Mouse (Mus musculus) cerebellum, postnatal 4 days (tissue): ENCODE results near the gene Pbxip1.

ENCODE experiments used
- DNase-seq, 2 experiments: peaks; one replicate each; pipeline ENCODE4 v3.0.0; 2022; ENCODE audit warnings: low spot score in 2 of 2, mixed read lengths in 1 of 2

The Pbxip1 gene

DNA sequence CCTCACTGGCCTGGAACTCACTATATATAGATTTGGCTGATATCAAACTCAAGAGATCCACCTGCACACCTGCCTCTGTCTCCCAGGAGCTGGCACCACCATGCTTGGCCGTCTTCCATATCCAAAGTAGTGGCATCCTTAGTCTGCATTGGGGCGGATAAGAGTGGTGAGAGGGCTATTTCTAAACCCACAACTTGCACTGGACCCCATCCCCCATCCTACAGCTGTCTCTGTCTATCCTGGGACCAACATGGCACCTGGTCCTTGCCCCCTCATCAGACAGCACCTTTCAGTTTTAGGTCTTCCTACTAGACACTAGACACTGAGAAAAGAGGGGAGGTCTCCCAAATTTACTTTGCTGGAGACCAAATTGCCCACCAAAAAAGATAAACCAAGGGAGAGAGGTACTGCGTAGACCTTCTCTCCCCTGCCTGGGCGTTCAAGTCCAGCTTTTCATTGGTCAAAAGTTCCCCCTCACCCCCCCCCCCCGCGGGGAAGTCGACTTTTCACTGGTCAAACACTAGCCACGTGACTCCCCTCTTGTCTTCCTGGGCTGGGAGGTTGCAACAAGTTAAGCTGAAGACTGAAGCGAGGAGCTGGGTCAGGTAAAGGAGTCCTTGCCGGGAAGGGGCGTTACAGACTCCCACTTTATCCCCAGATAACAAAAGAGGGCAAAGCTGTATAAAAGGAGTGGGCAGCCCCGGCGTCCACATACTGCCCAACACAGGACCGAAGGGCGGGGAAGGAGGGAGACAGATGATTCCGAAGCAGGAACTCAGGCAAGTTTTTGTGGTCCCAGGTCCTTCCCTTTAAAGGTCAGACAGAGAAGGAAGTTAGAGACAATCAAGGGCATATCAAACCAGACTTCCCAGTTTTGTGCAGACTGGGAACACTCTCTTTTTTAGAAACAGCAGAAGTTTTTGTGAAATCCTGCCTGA lies at the start of gene Pbxip1:
Gene Pbxip1, plus strand, starts transcription at position 531 of the 938 bp plus-strand sequence.
- no peak for DNase-seq

DNA sequence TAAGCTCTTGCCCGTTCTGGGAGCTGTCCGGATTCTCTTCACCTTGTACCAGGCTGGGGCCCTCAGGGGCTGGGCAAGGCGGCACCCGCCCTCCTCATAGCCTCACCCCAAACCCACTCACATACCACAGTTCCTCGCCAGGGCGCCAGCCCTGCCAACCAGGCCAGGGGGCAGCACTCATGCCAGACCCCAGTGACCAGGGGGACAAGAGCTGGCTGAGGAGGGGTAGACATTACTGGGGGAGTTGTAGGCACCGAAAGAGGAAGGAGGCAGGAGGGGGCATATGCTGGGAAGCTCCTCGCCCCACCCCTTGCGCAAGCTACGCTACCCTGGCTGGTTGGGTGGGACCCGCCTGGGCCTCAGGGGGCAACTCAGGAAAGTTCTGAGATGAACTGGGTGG lies 48.9 kb upstream of the Pbxip1 start:
- no peak for DNase-seq

GRCm38 (mm10) chr3:89388134-89388881 lies 48.2 kb upstream of the Pbxip1 start:
- no peak for DNase-seq

DNA sequence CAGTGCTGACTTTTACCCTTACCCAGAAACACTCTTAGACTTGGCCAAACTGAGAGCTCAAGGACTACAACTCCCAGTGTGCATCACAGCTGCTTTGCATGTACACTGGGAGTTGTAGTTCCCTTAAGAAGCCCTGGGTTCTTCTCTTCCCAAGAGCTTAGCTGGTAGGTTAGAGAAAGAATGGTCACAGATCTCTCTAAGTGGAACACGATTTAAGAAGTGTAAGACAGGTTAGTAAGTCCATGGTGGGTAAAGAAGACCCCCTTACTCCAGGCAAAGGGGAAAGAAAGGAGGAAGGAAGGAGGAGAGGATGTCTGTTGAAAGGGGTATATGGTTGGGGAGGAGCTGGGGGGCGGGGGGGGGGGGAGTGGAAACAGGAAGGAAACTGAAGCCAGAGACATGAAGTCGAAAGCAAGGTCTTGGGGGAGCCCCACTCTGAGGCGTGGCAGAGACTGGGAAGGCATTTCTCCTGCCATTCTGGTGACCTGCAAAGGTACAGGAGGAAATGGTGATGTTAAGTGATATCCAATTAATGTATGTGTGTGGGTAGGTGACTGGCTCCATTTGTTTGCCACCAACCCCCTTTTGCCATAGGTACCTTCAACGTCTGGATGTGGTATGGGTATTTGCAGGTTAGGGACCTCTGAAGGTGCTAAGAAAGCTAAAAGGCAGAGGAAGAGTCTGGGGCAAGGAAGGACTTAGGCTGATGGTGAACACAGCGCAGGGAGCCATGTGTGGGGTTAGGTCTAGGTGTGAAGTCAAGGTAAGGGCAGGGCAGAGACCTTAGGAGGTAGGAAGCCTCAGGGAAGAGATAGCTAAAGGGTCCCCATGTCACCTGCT lies 47.4 kb upstream of the Pbxip1 start:
- no peak for DNase-seq

- DNase-seq = no peak
Measured at GRCm38 (mm10) chr3:89390111-89390515, 46.4 kb upstream of the Pbxip1 start.

DNA sequence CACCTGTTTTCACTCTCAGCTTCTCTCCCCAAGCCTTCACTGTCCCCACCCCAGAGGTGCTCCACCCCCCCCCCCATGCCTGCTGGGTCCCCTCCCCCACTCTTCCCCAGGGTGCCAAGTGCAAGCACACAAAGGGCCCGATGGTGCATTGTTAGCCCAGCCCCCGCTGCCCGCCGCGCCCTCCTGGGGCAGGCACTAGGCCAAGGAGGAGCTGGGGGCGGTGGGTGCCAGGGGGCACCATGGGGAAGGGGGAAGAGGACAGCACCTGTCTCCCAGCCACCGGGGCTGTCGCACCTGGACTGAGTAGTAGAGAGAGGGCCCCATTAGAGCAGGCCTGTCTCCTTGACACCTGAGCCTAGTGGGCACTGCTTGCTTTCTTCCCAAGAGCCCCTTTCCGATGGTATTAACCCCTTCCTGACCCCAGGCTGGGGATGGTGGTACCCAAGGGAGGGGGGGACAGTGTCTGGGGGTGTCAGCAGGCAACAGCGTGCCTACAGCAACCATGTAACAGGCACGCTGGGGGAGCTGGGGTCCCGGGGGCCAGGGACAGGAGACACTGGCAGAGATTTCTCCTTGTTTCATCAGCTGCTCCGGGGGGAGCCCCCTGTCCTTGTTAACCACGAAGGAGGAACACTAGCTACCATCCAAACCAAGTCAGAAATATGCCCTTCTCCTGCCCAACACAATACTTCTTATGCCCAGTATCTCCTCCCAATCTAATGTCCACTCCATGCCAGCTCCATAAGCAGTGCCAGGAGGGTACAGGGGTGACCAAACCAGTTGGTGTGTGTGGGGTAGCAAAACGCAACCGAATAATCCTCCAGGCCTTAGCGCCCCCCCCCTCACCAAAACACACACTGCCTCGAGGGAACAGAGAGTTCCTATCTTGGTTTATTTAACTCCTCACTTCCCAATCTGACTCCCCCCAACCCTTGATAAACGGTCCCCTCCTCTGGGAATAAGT lies 45.5 kb upstream of the Pbxip1 start:
- no peak for DNase-seq

DNA sequence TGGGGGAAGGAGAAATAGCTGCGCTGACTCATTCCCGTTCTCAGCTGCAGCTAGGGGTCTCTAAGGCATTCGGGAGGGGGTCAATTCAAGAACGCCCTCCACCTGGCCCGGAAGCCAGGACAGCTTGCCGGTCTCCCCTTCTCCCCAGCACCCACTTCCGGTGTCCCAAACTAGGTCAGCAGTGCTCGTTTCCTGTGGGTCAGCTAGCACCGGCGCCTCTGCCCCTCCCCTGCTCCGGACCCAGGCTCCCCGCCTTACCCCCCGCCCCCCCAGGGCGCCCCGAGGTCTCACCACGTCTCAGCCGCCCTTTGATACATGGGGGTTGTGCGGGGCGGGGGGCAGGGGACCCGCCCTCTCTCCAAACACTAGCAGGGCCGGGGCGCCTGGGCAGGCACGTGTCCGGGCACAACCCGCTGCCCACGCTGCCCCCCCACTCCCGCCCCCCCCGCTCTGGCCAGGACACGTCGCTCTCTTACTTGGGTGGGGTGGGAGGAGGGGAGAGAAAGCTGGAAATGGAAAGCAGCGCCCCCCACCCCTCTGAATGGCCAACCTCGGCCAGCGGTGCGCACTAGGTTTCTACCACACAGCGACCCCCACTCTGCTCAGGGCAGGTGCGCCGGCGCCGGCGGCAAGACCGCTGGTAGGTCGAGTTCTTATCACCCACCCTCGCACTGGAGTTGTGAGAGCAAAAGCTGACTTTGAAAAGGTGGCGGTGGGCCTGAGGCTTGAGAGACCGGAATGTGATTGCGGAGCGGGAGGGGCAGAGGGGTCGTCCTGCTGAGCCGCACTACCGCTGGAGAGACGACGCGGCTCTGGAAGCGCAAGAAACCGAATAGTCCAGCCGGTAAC lies 44.6 kb upstream of the Pbxip1 start:
- DNase-seq = no peak

DNA sequence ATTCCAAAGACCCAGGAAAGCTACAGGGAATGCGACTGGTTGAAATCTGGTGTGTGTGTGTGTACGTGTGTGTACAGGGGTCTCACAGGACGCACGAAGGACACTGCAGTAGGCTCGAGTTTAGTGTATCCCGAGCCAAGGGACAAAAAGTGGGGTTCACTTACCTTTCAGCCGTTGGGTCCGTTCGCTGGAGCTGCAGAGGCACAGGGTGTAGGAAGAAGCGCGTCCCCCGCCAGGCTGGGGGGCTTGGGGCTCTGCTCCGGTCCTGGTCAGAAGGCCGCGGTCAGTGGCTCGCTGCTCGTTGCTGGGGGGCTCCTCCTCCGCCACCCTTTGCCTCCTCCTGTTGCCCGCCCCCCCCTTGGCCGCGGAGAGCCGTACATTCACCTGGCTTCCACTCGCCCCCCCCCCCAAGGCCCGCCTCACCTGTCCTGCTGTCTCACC lies 43.6 kb upstream of the Pbxip1 start:
- no peak for DNase-seq

DNA sequence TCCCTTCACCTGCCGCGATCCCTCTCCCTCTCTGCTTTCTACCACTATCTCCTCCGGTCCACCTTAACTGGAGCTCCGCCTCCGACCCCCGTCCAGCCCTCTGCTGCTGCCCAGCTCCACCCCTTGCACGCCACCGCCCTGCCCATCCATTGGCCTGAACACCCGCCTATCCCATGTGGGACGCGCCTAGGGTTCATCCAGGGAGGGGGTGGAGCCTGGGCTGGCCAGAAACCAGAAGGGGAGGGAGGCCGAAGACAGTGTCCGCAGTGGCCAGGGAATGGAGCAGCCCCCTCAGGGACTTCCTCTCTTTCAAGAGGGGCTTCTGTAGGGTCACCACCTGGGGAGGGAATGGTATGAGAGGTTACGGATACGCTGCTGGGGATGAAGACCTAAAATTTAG lies 42.9 kb upstream of the Pbxip1 start:
- peak; percentile 92 to 96 for DNase-seq

- DNase-seq = peak in 1 of 2 experiments; percentile 69
Measured at GRCm38 (mm10) chr3:89394006-89394893, 42.3 kb upstream of the Pbxip1 start, which contains the start of gene Zbtb7b. Gene Zbtb7b (minus strand): TSS chr3:89394776.

- peak in 1 of 2 experiments; percentile 80 for DNase-seq
Measured at GRCm38 (mm10) chr3:89394894-89395256, 41.6 kb upstream of the Pbxip1 start.

DNA sequence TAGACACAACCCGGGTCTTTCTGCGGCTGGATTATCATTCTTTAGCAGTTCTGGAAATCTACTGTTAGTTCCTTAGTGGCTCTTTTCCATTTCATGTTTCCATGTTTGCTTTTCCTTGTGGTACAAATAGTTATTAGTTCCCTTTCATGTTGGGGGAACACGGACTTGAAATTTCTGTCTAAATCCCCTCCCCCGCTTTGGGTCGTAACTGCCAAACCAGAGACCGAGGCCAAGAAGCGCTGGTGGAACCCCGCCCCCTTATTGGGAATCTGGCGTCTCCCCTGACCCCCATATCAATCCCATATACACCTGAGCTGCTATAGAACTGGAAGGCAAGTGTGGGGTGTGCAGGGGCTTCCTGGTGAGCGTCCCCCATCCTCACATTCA lies 41.1 kb upstream of the Pbxip1 start:
- DNase-seq = no peak

DNA sequence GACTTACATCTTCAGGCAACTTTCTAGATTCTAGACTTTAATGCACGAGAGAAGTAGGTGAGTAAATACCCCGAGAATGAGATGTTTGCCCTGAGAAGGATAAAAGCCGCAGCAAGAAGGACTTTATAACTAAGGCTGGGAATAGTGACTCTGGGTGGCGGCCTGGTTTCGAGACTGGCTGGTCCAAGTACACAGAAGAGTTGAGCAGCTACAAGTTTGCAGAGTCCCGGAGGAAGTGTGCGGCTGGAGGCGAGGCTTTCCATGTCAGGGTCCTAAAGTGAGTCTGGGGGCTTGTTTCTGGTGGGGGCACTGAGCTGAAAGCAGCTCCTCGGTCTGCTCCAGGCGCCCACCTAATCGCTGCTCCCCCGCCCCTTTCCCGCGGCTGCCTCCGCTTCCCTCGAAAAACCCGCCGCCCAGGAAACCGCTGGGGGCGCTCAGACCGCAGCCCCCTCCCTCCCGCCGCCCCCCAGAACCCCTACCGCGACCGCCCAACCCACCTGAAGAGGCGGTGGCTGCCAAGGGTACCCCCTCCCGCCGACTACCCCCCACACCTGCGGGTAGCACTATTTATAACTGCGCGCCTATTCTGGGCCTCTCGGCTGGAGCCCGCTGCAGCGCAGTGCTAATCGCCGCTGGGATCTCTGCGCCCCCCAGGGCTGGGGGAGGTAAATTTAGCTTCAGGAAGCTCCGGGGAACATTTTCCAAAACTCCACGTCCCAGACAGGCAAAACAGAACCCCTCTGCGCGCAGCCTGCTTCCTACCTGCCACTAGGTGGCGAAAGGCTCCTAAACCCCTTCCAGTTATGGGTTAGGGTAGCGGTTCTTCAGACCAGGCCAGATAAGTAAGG lies 40.5 kb upstream of the Pbxip1 start:
- DNase-seq = peak in 1 of 2 experiments; percentile 61

- no peak for DNase-seq
Measured at GRCm38 (mm10) chr3:89396654-89397005, 39.9 kb upstream of the Pbxip1 start.

DNA sequence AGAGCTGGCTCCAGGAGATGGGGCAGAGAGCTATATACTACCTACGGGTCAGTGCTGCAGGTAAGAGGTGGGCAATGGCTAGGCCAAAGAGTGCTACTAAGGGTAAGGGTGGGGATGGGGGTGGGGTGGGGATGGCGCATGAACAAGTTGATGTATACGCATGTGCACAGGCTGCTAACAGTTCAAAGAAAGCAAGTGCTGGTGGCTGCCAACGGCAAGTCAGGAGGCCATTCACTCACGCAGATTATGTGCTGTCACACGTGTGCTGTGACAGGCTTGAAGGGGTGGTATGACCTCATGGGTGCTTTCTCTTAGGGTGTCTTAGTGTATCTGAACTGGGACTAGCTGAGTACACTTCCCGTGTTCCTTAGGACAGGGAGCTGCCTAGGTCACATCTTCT lies 35.2 kb upstream of the Pbxip1 start:
- DNase-seq = no peak

GRCm38 (mm10) chr3:89402693-89403092 lies 33.8 kb upstream of the Pbxip1 start, which contains the start of gene Lenep:
Gene Lenep (minus strand): TSS chr3:89402793.
- DNase-seq = no peak

GRCm38 (mm10) chr3:89406887-89407286 lies 29.6 kb upstream of the Pbxip1 start:
- DNase-seq = no peak

DNA sequence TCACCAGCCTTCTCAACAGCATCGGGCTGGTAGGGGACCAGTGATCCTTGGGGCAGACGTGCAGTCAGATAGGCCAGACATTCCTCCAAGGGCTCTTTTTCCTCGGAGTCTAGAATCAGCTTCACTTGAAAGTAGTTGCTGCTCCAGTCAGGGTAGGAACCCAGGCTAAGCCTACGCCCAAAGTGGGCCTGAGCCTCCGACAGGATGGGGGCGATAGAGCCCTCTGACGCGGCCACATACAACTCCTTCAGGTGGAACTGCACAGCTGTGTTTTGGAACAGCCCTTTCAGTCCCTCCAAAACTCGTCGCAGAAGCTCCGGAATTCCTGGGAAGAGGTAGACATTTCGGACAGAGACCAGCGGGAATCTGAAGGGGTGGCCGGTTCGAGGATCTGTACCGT lies 28.1 kb upstream of the Pbxip1 start:
- no peak for DNase-seq
